Mouse (Mus musculus): ENCODE results near the gene Tmem47. TPM values are rescaled to one million over a fixed set of nuclear protein-coding genes. Genes with fewer than 3 reads are reported as not detected.

Gene Tmem47
- polyA plus RNA-seq (2017; shearing (Covaris generic)), result not detected

DNA sequence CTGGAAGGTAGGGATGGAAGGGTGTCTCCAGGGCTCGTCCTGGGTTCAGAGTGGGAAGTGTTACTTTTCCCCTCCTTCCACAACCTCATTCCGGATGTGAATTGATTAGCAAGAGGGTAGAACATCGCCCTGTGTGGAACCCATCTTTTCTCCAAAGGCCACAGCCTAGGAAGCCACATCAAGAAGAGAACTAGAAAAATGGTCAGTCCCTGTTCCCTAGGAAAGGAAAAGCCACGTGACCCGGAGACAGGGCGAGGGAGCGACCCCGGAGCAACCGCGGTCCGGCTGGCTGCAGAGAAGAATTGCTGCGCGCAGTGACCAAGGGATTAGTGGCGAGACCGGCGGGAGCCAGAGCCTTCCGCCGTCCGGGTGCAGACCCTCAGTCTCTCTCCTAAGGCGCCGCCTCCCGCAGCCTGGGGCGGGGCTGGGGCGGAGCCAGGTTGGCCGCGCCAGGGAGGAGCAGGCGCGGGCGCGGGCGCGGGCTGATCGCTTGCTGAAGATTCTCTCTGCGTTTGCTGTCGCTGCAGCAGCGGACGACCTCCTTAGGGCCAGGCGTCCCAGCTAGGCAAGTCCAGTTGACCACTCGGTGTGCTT lies at the start of gene Tmem47:
Gene Tmem47, plus strand, starts transcription at position 489 of the 594 bp plus-strand sequence.
- no peak for ATAC-seq

DNA sequence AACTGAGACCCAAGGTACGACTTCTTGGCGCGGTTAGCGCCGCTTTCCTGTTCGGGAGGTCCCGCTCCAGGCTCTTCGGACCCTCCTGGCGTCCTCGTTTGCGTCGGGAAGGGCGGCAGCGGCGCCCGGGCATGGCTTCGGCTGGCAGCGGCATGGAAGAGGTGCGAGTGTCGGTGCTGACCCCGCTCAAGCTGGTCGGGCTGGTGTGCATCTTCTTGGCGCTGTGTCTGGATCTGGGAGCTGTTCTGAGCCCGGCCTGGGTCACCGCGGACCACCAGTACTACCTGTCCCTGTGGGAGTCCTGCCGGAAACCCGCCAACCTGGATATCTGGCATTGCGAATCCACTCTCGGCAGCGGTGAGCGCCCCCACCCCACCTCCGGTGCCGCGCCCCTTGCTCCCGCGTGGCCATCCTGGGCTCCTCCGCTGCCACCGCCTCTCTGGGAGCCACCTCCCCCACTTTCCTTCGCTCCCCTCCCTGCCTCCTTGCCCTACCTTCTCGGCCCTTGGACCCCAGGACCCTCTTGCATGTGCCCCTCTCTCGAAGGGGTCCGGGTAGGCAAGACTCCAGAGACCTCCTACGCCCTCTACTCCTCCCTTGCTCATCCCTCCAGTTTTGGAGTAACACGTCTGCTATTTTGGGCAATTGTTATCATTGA lies 435 bp downstream of the Tmem47 start:
- no peak for ATAC-seq

DNA sequence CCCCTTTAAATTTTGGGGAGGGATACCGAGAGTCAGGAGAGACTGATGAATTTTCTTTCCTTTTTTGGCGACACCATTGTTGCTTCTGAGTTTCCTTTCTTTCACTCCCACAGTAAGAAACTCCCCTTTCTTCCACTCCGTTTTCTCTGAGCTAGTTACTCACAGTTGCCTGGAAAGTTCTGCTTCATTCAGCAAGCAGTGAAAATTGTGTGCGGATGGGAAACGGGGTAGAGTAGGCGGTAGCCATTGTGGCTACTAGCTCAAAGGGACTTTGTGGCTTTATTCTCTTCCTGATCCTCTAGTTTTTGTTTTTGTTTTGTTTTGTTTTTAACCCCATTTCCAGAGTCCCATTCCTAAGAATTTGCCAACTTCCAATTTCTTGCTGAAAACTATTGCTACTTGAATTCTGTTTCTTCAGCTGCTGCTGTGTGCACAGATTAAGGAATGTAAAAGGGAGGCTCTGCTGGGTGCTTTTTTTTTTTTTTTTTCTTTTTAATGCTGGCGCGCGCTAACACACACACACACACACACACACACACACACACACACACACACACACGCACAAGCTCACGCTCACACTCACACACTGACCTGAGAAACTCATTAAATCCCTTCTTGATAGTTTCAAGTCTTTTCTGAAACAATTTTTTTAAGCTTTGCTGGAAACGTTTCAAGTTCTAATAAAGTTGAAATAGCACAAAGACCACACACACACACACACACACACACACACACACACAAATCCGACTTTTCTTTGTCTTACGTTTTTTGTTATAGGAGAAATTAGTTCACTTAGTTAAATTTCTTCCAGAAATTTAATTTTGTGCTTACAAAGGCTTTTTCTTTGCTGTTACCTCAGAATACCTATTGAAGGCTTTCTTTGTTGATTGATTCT lies 1.5 kb downstream of the Tmem47 start:
- ATAC-seq, result no peak

DNA sequence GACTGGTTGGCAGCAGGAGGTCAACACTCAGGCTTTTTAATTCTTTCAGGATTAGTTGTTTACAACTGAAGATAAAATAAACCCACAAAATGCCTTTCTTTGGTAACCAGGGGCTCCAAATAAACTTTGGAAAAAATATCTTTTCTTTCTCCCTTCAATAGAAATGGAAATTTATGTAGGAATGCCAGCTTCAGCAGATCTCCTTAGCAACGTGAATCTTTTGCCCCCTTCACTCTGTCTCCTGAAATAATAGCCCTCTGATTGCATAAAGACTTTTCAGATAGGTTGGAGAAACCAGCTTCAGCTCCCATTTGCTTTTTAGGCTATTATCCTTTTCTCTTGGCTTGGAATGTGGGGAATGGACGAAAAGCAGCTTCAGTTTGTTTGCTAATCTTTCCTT lies 2.2 kb downstream of the Tmem47 start:
- no peak for ATAC-seq

DNA sequence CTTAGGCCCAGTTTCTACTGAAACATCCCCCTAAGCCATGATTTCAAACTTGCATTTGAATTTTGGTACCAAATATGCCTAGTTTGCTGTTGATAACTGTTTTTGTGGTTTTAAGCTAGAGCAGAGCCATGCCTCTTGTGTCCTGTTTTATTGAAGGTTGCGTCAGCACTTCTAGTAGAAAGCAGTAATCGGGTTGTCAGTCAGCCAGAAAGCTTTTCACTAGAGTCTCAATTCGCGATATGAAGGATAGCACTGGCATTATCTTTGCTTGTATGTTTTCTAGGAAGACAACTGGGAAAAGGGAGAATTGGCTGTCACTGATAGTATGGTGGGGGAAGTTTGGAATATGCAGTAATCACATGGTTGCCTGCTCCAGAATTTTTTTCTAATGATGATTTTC lies 3.3 kb downstream of the Tmem47 start:
- ATAC-seq, result no peak

DNA sequence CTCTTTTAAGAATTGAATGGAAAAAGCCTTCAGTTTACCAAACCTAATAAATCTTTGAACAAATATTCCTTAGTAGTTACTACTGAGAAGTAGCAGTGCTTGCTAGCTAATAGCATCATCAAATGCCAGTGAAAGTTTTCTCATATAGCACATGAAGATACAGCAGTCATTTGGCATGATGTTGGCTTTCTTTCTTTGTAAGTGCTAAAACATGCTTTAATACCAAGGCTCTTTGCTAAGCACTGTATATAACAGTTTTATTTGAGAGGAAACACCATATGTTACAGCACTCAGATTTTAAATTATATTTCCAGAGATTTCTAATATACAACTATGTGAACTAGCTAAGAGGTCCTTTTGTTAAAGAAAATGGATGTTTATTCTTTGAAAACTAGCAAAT lies 8.0 kb downstream of the Tmem47 start:
- ATAC-seq, result no peak

DNA sequence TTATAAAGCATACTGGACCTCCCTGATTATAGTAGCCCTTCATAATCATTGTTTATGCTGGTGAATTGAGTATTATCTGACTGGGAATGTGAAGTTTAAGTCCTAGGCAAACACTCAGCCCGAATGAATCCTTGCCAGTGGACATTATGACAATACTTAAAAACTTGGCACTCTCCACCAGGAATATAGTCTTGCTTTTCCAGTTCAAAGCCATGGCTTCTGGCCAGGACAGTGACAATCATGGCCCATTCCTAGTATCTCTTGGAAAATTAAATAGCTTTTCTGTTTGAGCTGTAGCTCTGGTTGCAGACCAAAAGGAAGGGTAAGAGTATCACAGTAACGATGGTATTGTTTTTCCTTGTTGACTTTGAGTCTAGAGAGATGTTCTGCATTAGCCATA lies 10.5 kb downstream of the Tmem47 start:
- ATAC-seq, result no peak

DNA sequence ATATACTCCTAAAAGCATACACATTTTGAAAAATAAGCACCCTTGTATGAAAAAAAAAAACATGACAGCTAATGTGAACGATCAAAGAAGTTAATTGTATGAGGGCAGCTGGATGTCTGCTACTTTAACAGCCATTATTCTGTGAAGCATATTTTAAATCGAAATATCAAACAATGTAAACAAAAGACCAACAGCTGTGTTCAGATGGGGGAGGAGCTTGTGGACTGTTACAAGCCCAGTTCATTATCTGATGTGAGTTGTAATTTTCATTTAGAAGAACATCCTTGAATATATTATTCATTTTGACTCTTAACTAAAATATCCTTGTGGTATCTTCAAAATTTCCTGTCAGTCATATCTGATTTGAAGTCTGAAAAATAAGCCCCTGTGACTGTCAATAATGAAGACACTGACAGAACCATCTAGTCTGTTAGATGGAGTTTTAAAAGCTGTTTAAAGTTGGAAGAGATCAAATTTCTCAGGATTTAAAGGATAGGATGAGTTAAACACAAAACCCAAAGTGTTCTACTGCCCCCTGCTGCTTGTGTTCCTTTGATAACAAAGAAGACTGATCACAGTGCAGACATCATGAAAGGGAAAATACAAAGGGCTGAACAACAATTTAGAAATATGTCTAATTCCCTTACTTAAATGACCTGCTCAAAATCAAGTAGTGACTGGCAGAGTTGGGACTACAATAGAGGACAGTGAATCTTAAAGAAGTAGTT lies 14.7 kb downstream of the Tmem47 start:
- no peak for ATAC-seq

DNA sequence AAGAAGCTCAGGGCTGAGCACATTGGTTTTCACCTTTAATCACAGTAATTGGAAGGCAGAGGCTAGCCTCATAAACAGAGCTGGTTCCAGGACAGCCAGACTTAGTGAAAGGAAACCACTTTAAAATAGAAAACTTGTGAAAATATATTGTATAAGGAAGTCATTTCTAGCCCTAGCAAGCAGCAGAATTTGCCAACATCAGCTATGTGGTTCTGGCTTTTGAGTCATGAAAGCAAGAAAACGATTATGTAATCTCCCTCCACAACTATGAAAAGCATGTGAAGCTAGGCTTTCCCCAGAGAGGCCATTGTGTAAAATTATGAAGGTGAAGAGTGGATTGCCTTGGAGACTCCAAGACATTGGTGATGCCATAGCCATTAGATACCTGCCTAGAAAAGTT lies 76.9 kb downstream of the Tmem47 start:
- ATAC-seq, result no peak

Measured in CD4-positive, CD25-positive, alpha-beta regulatory T cell, adult 4 months (primary cell).